Mouse (Mus musculus) heart, postnatal 0 days (tissue): ENCODE results near the gene Unc5cl. TPM values are rescaled to one million over a fixed set of nuclear protein-coding genes. Genes with fewer than 3 reads are reported as not detected.

Experiments used
- ATAC-seq: fragments of 200-750 bp; cut with Nextera tagmentation; 2 replicates; pipeline ENCODE4 v1.8.0; 2017; ENCODE audit warnings: low read depth, moderate number of reproducible peaks, moderate library complexity; ENCODE audit not compliant: insufficient read depth
- DNase-seq: peaks from one replicate; pipeline ENCODE4 v3.0.0-alpha.2; 2016; ENCODE audit warnings: low spot score
- H3K27ac ChIP-seq: fragments of 300-500 bp; sonication (generic); 2 replicates; pipeline ENCODE4 v1.5.1; 2014; ENCODE audit warnings: low read depth, mild to moderate bottlenecking
- H3K27me3 ChIP-seq: fragments of 300-500 bp; sonication (generic); 2 replicates; pipeline ENCODE4 v1.6.1; 2014; ENCODE audit warnings: low read length, mixed read lengths; ENCODE audit not compliant: control insufficient read depth, insufficient read depth
- H3K36me3 ChIP-seq: fragments of 300-500 bp; sonication (generic); replicated peaks from 2 replicates; pipeline ENCODE4 v1.6.1; 2014; ENCODE audit warnings: low read length, mixed read lengths; ENCODE audit not compliant: control insufficient read depth, insufficient read depth
- H3K4me1 ChIP-seq: fragments of 300-500 bp; sonication (generic); 2 replicates; pipeline ENCODE4 v1.6.1; 2014; ENCODE audit warnings: antibody characterized with exemption; ENCODE audit not compliant: control insufficient read depth, insufficient read depth
- H3K4me2 ChIP-seq: fragments of 300-500 bp; sonication (generic); 2 replicates; pipeline ENCODE4 v1.6.1; 2014; ENCODE audit warnings: low read depth, mild to moderate bottlenecking, low read length, moderate library complexity
- H3K4me3 ChIP-seq: fragments of 300-500 bp; sonication (generic); 2 replicates; pipeline ENCODE4 v1.5.1; 2014; ENCODE audit warnings: low read depth, low read length
- H3K9ac ChIP-seq: fragments of 300-500 bp; sonication (generic); replicated peaks from 2 replicates; pipeline ENCODE4 v1.6.1; 2014; ENCODE audit warnings: low read depth, low read length, mixed read lengths
- H3K9me3 ChIP-seq: fragments of 300-500 bp; sonication (generic); replicated peaks from 2 replicates; pipeline ENCODE4 v1.6.1; 2016; ENCODE audit warnings: low read length; ENCODE audit not compliant: control insufficient read depth
- CTCF ChIP-seq: IDR thresholded peaks from 2 replicates; pipeline ENCODE4 v1.5.1; 2016; ENCODE audit warnings: antibody characterized with exemption, control low read depth, low read depth
- EP300 ChIP-seq: IDR thresholded peaks from 2 replicates; pipeline ENCODE4 v1.6.1; 2016; ENCODE audit warnings: antibody characterized with exemption, low read depth
- WGBS: fragments of 180-500 bp; shearing (Covaris S2); extraction: QIAGEN DNeasy Blood & Tissue Kit; methylation state at CpG from one replicate; pipeline ENCODE4 v1.1.7; 2014; 5-methylcytosine and 5-hydroxymethylcytosine counted together
- polyA plus RNA-seq: library from polyadenylated mRNA; unstranded; fragments of >200 nt; fragmentation: Nextera tagmentation; extraction: Ambion mirVana; gene quantifications from 2 replicates; pipeline ENCODE4 v1.2.1, GENCODE M21; 2015
- total RNA-seq: library from RNA; depleted of rRNA; stranded (reverse); fragments of >200 nt; gene quantifications from 2 replicates; pipeline ENCODE4 v1.2.3, GENCODE M21; 2014; ENCODE audit warnings: low replicate concordance

The Unc5cl gene
- total and polyA plus RNA-seq, 2 experiments from 2014 or later = not detected

DNA sequence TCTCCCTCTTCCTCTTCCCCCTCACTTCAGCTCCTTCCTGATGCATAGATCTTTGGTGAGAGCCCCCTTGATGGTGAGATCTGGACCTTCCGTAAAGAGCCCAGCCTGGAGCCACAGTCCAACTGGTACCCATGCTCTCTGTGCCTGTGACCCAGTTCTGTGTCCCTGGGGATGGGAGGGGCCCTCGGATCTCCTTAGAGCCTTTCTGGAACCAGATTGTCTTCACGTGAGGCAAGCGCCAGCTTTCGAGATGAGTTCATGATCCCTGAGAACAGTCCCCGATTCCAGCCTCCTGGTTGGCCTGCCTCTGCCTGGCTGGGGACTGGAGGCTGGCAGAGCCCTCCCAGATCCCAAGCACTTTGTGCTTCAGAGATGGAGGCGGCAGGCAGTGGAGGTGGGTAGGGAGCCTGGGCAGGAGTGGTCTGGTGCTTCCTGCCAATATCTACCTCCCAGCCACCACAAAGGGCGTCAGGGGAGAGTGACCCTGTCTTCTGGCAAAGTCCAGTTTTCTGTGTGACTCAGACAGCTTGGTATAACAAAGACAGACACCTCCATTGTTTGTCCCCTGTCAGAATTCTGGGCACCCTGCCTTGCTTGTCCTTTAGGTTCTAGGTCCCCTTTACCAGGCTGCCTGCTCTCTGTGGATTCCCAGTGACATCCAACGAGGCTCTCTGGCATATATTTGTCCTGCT, 2.8 kb upstream of the Unc5cl start:
- H3K4me1 ChIP-seq = no peaks in the 10 kb centered on the region
- no peak overlapping the region for H3K4me2 ChIP-seq
- H3K27me3 ChIP-seq = no peaks in the 10 kb centered on the region
- no peak overlapping the region for H3K9ac ChIP-seq
- H3K9me3 ChIP-seq = no peaks in the 10 kb centered on the region
- H3K4me3 ChIP-seq = no peak overlapping the region
- H3K36me3 ChIP-seq = no peaks in the 10 kb centered on the region
- no peak overlapping the region for H3K27ac ChIP-seq
- DNase-seq (no peak), ATAC-seq (no peak)
- TF ChIP-seq EP300 (no peak), CTCF (no peak)
- 55% methylated on average over 9 of the region's 9 CpGs for WGBS

DNA sequence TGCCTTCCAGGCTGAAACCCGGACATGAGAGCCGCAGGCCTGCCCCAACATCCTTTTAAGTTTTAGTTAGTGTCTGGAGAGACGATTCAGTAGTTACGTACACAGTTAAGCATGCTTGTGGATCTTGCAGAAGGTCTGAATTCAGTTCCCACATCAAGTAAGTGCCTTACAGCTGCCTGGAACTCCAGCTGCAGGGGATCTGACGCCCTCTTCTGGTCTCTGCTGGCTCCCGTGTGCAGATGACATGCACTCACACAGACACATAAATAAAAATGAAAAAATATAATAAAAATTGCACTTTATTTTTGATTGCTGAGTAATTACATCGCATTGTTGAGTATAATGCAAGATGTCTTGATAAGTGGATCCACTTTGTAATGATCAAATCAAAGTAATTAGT, 1.2 kb upstream of the Unc5cl start:
- no peak for TF ChIP-seq EP300
- 0 out of 2 replicates have a peak, but pooled peaks have one; percentile 24 for TF ChIP-seq CTCF
- H3K4me1 ChIP-seq = no peaks in the 10 kb centered on the region
- WGBS = 79% methylated on average over 7 of the region's 7 CpGs
- H3K4me2 ChIP-seq = no peak overlapping the region
- no peak for DNase-seq
- no peaks in the 10 kb centered on the region for H3K27me3 ChIP-seq
- H3K36me3 ChIP-seq = no peaks in the 10 kb centered on the region
- H3K9ac ChIP-seq = no peak overlapping the region
- no peak overlapping the region for H3K4me3 ChIP-seq
- no peaks in the 10 kb centered on the region for H3K9me3 ChIP-seq
- no peak for ATAC-seq
- H3K27ac ChIP-seq = no peak overlapping the region

DNA sequence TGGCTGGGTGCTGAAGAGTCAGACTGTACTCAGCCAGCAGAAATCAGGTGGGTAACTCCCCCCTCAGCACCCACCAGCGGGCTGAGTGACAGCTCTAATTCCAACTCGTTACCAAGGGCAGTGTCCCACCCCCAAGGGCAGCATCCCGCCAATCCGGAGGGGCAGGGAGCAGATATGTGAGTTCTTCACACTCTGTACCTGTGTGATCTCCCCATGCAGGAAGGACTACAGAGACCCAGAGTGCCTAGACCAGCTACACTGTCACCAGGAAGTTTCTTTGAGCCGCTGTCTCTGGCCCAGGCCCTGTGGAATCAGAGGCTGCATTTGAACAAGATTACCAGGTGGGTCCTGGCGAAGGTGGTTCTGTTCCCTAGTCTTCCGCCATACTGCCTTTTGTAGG, 511 bp upstream of the Unc5cl start:
- TF ChIP-seq CTCF (no peak), EP300 (no peak)

DNA sequence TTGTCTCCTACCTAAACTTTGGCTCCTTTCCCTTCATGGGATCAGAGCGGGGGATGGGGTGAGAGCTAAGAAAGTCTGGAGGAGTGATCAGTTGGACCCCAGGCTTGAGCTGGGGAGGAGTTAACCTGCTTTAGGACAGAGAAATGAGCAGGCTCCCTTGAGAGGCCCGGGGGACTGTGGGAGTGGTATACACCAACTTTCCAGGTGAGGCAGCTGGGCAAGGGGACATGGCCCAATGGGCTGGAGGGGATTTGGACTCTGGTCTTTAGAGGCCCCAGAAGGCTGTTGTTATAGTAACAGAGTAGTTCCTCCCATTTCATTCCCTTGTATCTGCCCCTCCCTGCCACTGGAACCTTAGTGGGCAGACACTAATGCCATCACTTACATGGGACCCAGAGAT, 1.3 kb downstream of the Unc5cl start:
- ATAC-seq (no peak), DNase-seq (no peak)
- Histone ChIP-seq H3K4me1 (no peaks in the 10 kb centered on the region), H3K27me3 (no peaks in the 10 kb centered on the region), H3K9ac (no peak overlapping the region), H3K4me2 (no peak overlapping the region), H3K9me3 (no peaks in the 10 kb centered on the region), H3K27ac (no peak overlapping the region), H3K4me3 (no peak overlapping the region), H3K36me3 (no peaks in the 10 kb centered on the region)
- no peak for TF ChIP-seq CTCF
- TF ChIP-seq EP300 = no peak
- WGBS = 87% methylated on average over 2 of the region's 2 CpGs

More for the DNA sequence above, 511 bp upstream of the Unc5cl start:
- no peak overlapping the region for H3K9ac ChIP-seq
- no peaks in the 10 kb centered on the region for H3K36me3 ChIP-seq
- H3K4me2 ChIP-seq = no peak overlapping the region
- DNase-seq (no peak), ATAC-seq (no peak)
- no peaks in the 10 kb centered on the region for H3K27me3 ChIP-seq
- H3K4me3 ChIP-seq = no peak overlapping the region
- WGBS = 45% methylated on average over 7 of the region's 7 CpGs
- H3K9me3 ChIP-seq = no peaks in the 10 kb centered on the region
- H3K27ac ChIP-seq = no peak overlapping the region
- H3K4me1 ChIP-seq = no peaks in the 10 kb centered on the region

DNA sequence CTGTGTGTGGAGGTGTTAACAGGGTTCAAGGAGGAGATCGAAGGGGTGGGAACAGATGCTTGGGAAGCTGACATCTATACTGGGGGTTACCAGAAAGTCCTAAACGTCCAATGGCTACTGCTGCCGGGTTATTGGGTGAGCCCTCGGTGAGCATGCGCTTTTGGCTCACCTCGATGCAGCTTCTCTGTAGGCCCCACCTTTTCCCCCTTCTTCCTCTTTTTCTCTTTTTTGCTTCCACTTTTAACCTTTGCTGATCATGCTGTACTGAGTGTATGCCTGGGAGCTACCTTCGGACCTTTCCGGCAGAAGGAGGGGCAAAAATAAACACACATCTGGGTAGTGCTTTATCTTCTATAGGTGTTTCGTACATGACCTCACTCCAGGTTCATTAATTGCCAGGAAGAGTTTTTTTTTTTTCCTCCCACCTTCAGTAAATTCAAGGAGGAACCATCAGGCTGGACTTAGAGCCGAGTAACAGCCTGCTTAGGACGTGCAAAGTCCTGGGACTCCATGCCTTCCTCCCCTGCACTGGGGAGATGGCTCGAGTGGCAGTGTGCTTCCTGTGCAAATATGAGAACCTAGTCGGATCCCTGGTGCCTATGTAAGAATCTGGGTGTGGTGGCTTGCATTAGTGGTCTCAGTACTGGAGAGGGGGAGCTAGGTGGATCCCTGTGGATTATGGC, 3.4 kb downstream of the Unc5cl start:
- Histone ChIP-seq H3K4me1 (no peaks in the 10 kb centered on the region), H3K27ac (no peak overlapping the region), H3K27me3 (no peaks in the 10 kb centered on the region), H3K36me3 (no peaks in the 10 kb centered on the region), H3K9ac (no peak overlapping the region), H3K4me3 (no peak overlapping the region), H3K9me3 (no peaks in the 10 kb centered on the region), H3K4me2 (no peak overlapping the region)
- DNase-seq (no peak), ATAC-seq (no peak)
- TF ChIP-seq CTCF (no peak), EP300 (no peak)
- 68% methylated on average over 13 of the region's 13 CpGs for whole genome bisulfite sequencing
